Mouse (Mus musculus) neutrophil, adult 59 days (primary cell): ENCODE results near the gene Tgfb2. TPM values are rescaled to one million over a fixed set of nuclear protein-coding genes. Genes with fewer than 3 reads are reported as not detected.

Experiments used
- total RNA-seq, 2 experiments: library from RNA; stranded (reverse); gene quantifications; 1 replicate in 1 of 2; 2 replicates in 1 of 2; pipeline ENCODE4 v1.2.4; 2023

Tgfb2 gene
- total RNA-seq, result under 1 TPM in 1 of 2 experiments, not detected in 1; 0.09 TPM

GRCm38 (mm10) chr1:186705915-186706248, at the start of gene Tgfb2:
Tgfb2 (minus strand) TSS chr1:186705989.

DNA sequence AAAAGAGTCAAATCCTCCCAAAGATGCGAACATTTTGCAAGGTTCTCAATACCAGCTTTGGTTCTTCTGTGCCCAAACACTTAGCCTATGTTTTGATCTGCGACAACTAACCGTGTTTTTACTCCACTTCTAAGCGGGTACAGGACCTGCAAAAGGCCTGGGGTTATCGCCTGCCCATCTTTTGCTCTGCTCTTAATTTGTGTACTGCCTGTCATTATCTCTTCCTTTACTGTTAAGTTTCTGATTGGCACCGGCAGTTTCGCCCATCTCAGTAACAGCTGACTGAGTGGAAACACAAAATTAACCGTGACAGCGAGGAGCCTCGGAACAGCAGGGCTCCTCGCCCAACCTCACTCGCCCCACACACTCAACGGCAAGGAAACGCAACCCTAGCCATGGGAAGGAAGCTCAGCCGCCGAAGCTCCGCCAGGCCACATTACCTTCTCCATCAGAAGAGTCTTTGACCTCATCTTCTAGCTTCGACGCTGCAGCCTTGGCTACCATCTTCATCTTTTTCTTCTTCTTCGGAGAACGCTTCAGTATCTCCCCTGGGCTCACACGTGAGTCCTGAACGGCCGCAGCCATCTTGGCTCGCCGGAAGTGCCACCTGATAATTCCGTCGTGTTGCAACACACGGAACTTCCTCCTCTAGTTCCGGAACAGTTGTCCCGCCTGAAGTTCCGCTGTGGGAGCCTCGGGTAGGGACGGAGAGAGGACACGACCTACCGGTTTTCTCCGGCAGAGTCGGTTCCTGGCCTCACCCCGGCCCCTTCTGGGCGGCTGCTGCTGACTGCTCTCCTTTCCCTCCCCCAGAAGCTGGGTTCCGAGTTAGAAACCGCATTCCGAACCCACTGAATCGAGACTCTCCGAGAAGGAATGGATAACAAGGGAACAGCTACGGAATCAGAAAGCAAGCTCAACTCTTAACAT, 43.2 kb upstream of the Tgfb2 start, which contains the start of gene Rrp15:
Gene Rrp15, minus strand, starts transcription at position 635 of the 930 bp plus-strand sequence.

Other genes with a start within 250 kb of the Tgfb2 start
- 1 to 10 TPM; 6.2 to 8.1 TPM for gene Rrp15, start 43.4 kb upstream of the Tgfb2 start, total RNA-seq